Mouse (Mus musculus) olfactory bulb, adult 2 months (tissue): ENCODE measurements around the gene Noc3l. TPM values are rescaled to one million over a fixed set of nuclear protein-coding genes. Genes with fewer than 3 reads are reported as not detected.

Experiments
- H3K27ac ChIP-seq: fragments of 200-500 bp; 2 replicates; pipeline ENCODE4 v1.5.1; 2012; ENCODE audit warnings: low read depth, low read length; ENCODE audit not compliant: insufficient read depth
- H3K4me1 ChIP-seq: fragments of 200-500 bp; 2 replicates; pipeline ENCODE4 v1.6.1; 2012; ENCODE audit warnings: low read length; ENCODE audit not compliant: control insufficient read depth, insufficient read depth
- H3K4me3 ChIP-seq: fragments of 200-500 bp; 2 replicates; pipeline ENCODE4 v1.5.1; 2012; ENCODE audit warnings: mild to moderate bottlenecking, low read depth, low read length, moderate library complexity; ENCODE audit not compliant: insufficient read depth
- CTCF ChIP-seq: fragments of 200-500 bp; IDR thresholded peaks from 2 replicates; pipeline ENCODE4 v1.5.1; 2012; ENCODE audit warnings: low read depth, mild to moderate bottlenecking, low read length, moderate library complexity; ENCODE audit not compliant: insufficient read depth
- POLR2A ChIP-seq: fragments of 200-500 bp; IDR thresholded peaks from 2 replicates; pipeline ENCODE4 v1.6.1; 2012; ENCODE audit warnings: mild to moderate bottlenecking, low read depth, low read length, moderate library complexity; ENCODE audit not compliant: insufficient read depth
- WGBS: fragments of 180-500 bp; shearing (Covaris S2); methylation state at CpG from one replicate; pipeline ENCODE4 v1.1.7; 2018; 5-methylcytosine and 5-hydroxymethylcytosine counted together
- polyA plus RNA-seq: library from polyadenylated mRNA; stranded (reverse); fragments of >200 nt; gene quantifications from 2 replicates; pipeline ENCODE4 v1.2.4, GENCODE M21; 2012; ENCODE audit warnings: low replicate concordance; ENCODE audit not compliant: missing spikeins, insufficient read depth, insufficient read length

The Noc3l gene
- polyA plus RNA-seq, 1 experiment, result not detected

DNA sequence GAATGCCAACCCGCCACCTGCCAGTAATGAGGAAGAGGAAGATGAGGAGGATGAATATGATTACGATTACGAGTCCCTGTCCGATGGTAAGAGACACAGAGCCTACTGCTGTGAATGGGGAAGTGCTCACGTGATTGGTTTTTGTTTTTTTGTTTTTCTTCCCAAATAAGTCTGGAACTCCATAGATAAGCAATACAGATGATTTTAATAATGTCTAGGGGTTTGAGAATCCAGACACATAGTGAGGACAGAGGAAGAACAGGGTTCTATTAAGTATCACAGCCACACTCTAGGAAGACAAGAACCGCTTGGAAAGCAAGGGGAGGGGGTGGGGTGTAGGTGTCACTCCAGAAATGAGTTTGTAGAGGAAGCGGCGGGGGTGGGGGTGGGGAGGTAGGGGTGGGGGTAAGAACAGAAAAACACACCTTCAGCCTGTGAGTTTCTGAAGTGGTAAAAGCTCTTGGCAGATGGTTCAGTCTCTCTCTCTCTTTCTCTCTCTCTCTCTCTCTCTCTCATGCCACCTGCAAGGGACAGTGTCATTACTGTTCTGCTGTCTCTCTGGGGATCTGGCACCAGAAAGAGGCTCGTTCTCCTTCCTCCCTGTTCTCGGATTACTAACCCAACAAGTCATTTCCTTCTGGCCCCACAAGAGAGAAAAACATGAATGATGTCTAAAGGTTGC lies 73.1 kb downstream of the Noc3l start:
- TF ChIP-seq CTCF (no peak), POLR2A (no peak)
- Histone ChIP-seq H3K4me1 (no peaks in the 10 kb centered on the region), H3K4me3 (no peak overlapping the region), H3K27ac (no peak overlapping the region)
- 65% methylated on average over 10 of the region's 10 CpGs for WGBS

DNA sequence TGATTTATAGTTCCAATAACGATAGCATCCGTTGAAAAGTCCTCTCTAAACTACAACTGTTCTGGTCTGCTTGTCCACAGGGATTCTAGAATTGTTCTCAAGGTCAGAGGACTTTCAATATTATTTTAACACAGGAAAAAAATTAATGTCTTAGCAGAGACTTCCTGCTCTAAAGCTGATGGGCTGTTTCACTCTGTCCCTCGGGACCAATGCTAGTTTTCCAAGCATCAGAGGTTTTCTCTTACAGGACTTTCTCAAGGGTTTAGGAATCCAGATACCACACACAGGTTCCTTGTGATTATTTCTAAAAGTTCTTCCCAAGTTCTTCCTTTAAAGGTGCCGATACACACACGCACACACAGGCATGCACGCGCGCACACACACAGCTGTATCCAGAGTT lies 74.5 kb downstream of the Noc3l start:
- Histone ChIP-seq H3K4me1 (no peaks in the 10 kb centered on the region), H3K27ac (no peak overlapping the region), H3K4me3 (no peak overlapping the region)
- TF ChIP-seq POLR2A (no peak), CTCF (no peak)
- 91% methylated on average over 8 of the region's 8 CpGs for WGBS

Other genes with a start within 250 kb of the Noc3l start
- not detected in 2 replicates for gene Tbc1d12, start 17.3 kb upstream of the Noc3l start, polyA plus RNA-seq
- gene Hells, start 111.7 kb upstream of the Noc3l start, polyA plus RNA-seq, result not detected in 2 replicates
- not detected in 2 replicates for gene Cyp2c55, start 187.8 kb upstream of the Noc3l start, polyA plus RNA-seq
- gene Cyp2c65, start 241.8 kb upstream of the Noc3l start, polyA plus RNA-seq, result not detected in 2 replicates